Mouse (Mus musculus) small intestine, adult 2 months (tissue): ENCODE results near the gene Med13. TPM values are rescaled to one million over a fixed set of nuclear protein-coding genes. Genes with fewer than 3 reads are reported as not detected.
A peak's percentile ranks its signal among the peaks of the same experiment; 100 is the strongest.

Experiments
- H3K27ac ChIP-seq: fragments of 200-500 bp; 2 replicates; pipeline ENCODE4 v1.5.1; 2012; ENCODE audit warnings: low read depth, low read length, control low read depth, inconsistent platforms; ENCODE audit not compliant: insufficient read depth
- H3K27me3 ChIP-seq: fragments of 200-500 bp; 2 replicates; pipeline ENCODE4 v1.6.1; 2012; ENCODE audit warnings: mild to moderate bottlenecking, moderate library complexity, low read length, inconsistent platforms; ENCODE audit not compliant: control insufficient read depth, insufficient read depth
- H3K36me3 ChIP-seq: fragments of 200-500 bp; 2 replicates; pipeline ENCODE4 v1.6.1; 2012; ENCODE audit warnings: mild to moderate bottlenecking, low read length, control low read depth, inconsistent platforms; ENCODE audit not compliant: control insufficient read depth, insufficient read depth
- H3K4me1 ChIP-seq: fragments of 200-500 bp; 2 replicates; pipeline ENCODE4 v1.6.1; 2012; ENCODE audit warnings: low read length, inconsistent platforms, mixed read lengths; ENCODE audit not compliant: control insufficient read depth, insufficient read depth, insufficient read length
- H3K4me3 ChIP-seq: fragments of 200-500 bp; 2 replicates; pipeline ENCODE4 v1.5.1; 2012; ENCODE audit warnings: low read depth, mild to moderate bottlenecking, control low read depth, inconsistent platforms, low read length, moderate library complexity
- CTCF ChIP-seq: fragments of 200-500 bp; IDR thresholded peaks from 2 replicates; pipeline ENCODE4 v1.5.1; 2012; ENCODE audit warnings: low read depth, mild to moderate bottlenecking, control low read depth, inconsistent platforms, low read length, moderate library complexity, mixed read lengths; ENCODE audit not compliant: insufficient replicate concordance, insufficient read length; ENCODE audit errors: extremely low read depth
- POLR2A ChIP-seq: fragments of 200-500 bp; IDR thresholded peaks from 2 replicates; pipeline ENCODE4 v1.6.1; 2012; ENCODE audit warnings: low read depth, mild to moderate bottlenecking, control low read depth, inconsistent platforms, low read length, moderate library complexity
- WGBS: fragments of 180-500 bp; shearing (Covaris S2); methylation state at CpG from one replicate; pipeline ENCODE4 v1.1.7; 2018; 5-methylcytosine and 5-hydroxymethylcytosine counted together
- polyA plus RNA-seq: library from polyadenylated mRNA; depleted of rRNA; stranded (reverse); fragments of >200 nt; gene quantifications from 2 replicates; pipeline ENCODE4 v1.2.3, GENCODE M21; 2012; rRNA removed

The Med13 gene
- polyA plus RNA-seq: 5.8 and 21.8 TPM in 2 replicates

- Histone ChIP-seq H3K27ac (peak within 1 kb of the TSS; percentile 100), H3K4me3 (peak within 1 kb of the TSS; percentile 100), H3K4me1 (peaks cover 9% of the 10 kb centered on the region; the same call in 1 of the 2 replicates), H3K36me3 (peaks cover 13% of the 10 kb centered on the region), H3K27me3 (peaks cover 3% of the 10 kb centered on the region; the same call in 1 of the 2 replicates)
- whole genome bisulfite sequencing: under 1% methylated on average over 81 of the region's 81 CpGs
- TF ChIP-seq POLR2A (no peak), CTCF (no peak)
Observed at GRCm38 (mm10) chr11:86356854-86357788, at the start of gene Med13. Gene Med13 (minus strand): TSS chr11:86357602.

- WGBS: 26% methylated on average over 4 of the region's 4 CpGs
- H3K27ac ChIP-seq: no peak overlapping the region
- peaks cover 14% of the 10 kb centered on the region for H3K4me1 ChIP-seq
Observed at GRCm38 (mm10) chr11:86404590-86404989, 47.2 kb upstream of the Med13 start.

GRCm38 (mm10) chr11:86403845-86404244 lies 46.4 kb upstream of the Med13 start:
- TF ChIP-seq POLR2A (no peak), CTCF (no peak)
- Histone ChIP-seq H3K4me1 (peaks cover 16% of the 10 kb centered on the region), H3K27ac (no peak overlapping the region), H3K27me3 (no peaks in the 10 kb centered on the region), H3K4me3 (no peak overlapping the region), H3K36me3 (no peaks in the 10 kb centered on the region)
- 74% methylated on average over 2 of the region's 2 CpGs for WGBS

More at GRCm38 (mm10) chr11:86404590-86404989, 47.2 kb upstream of the Med13 start:
- no peak overlapping the region for H3K4me3 ChIP-seq
- TF ChIP-seq CTCF: no peak
- no peak for TF ChIP-seq POLR2A
- H3K36me3 ChIP-seq: no peaks in the 10 kb centered on the region
- H3K27me3 ChIP-seq: no peaks in the 10 kb centered on the region

GRCm38 (mm10) chr11:86399241-86400107 lies 42.1 kb upstream of the Med13 start:
- H3K36me3 ChIP-seq: no peaks in the 10 kb centered on the region
- peaks cover 36% of the 10 kb centered on the region for H3K4me1 ChIP-seq
- H3K27me3 ChIP-seq: no peaks in the 10 kb centered on the region
- WGBS: 73% methylated on average over 9 of the region's 9 CpGs
- no peak overlapping the region for H3K4me3 ChIP-seq
- no peak for TF ChIP-seq CTCF
- TF ChIP-seq POLR2A: no peak
- peak overlapping the region; percentile 29 for H3K27ac ChIP-seq

- 20% methylated on average over 5 of the region's 5 CpGs for WGBS
- Histone ChIP-seq H3K27me3 (no peaks in the 10 kb centered on the region), H3K4me3 (peak overlapping the region; percentile 34; the same call in 1 of the 2 replicates), H3K36me3 (no peaks in the 10 kb centered on the region), H3K4me1 (peaks cover 37% of the 10 kb centered on the region; the same call in 1 of the 2 replicates), H3K27ac (peak overlapping the region; percentile 97)
- TF ChIP-seq POLR2A: no peak
- no peak for TF ChIP-seq CTCF
Observed at GRCm38 (mm10) chr11:86396950-86397594, 39.7 kb upstream of the Med13 start.

GRCm38 (mm10) chr11:86396518-86396917 lies 39.1 kb upstream of the Med13 start:
- 12% methylated on average over 2 of the region's 2 CpGs for WGBS
- TF ChIP-seq CTCF: no peak
- no peak for TF ChIP-seq POLR2A
- peak overlapping the region; percentile 34; the same call in 1 of the 2 replicates for H3K4me3 ChIP-seq
- H3K27me3 ChIP-seq: no peaks in the 10 kb centered on the region
- peak overlapping the region; percentile 97 for H3K27ac ChIP-seq
- H3K4me1 ChIP-seq: peaks cover 39% of the 10 kb centered on the region; the same call in 1 of the 2 replicates
- no peaks in the 10 kb centered on the region for H3K36me3 ChIP-seq
